Comparison of ENCODE assay signal across 11 mouse cellular contexts in genomic region chr5:135395826-135396225, GRCm38 (mm10). TPM values are rescaled to one million over a fixed set of nuclear protein-coding genes. Genes with fewer than 3 reads are reported as not detected.
DNase-seq lines count a peak whose midpoint lies in the region; ATAC-seq and TF ChIP-seq lines count a peak whose summit lies in the region.
"Had no signal": no experiment of that assay in that cellular context is flagged by ENCODE, and none has a peak within 500 bp of the region (broad histone marks: within the 10 kb centered on the region; RNA-seq: fewer than 3 reads in every experiment).

No protein-coding gene starts in this region.

- H3K27me3 ChIP-seq in heart, postnatal 0 days (ENCODE audit: control insufficient read depth, insufficient read depth, low read length) = no peaks in the 10 kb centered on the region
- no peaks in the 10 kb centered on the region for H3K27me3 ChIP-seq in MEL (ENCODE audit: control insufficient read depth in 1 of 2, insufficient read depth in 2 of 2, low read length in 2 of 2)
- no peaks in the 10 kb centered on the region for H3K27me3 ChIP-seq in liver, postnatal 0 days (ENCODE audit: insufficient read depth, low read length)
- H3K27me3 ChIP-seq: embryonic facial prominence, embryonic 15.5 days; limb, embryonic 15.5 days had no signal

- ATAC-seq in heart, postnatal 0 days (ENCODE audit: insufficient read depth, low read depth) = no peak
- ATAC-seq in erythroblast, adult 5-6 weeks (replicated peaks; ENCODE audit: low FRiP score, poor library complexity, severe bottlenecking) = peak; percentile 64
- ATAC-seq in liver, postnatal 0 days = no peak

- H3K27ac ChIP-seq in heart, postnatal 0 days (ENCODE audit: low read depth) = no peak overlapping the region
- peak overlapping the region; percentile 24; the same call in 1 of the 2 replicates for H3K27ac ChIP-seq in MEL (ENCODE audit: control insufficient read depth, low read depth, low read length)
- H3K27ac ChIP-seq in liver, postnatal 0 days (ENCODE audit: low read depth) = no peak overlapping the region
- H3K27ac ChIP-seq: embryonic facial prominence, embryonic 15.5 days; limb, embryonic 15.5 days had no signal

- peak; percentile 50 for DNase-seq in heart, postnatal 0 days (ENCODE audit: low spot score)
- DNase-seq in heart, adult 11 months = no peak
- DNase-seq in 416B (ENCODE audit: low read depth) = peak; percentile 89
- peak; percentile 89 for DNase-seq in MEL (ENCODE audit: low read depth, low spot score)
- peak; percentile 46 for DNase-seq in liver, postnatal 0 days
- DNase-seq in thymus, postnatal 14 days = peak; percentile 54
- no peak for DNase-seq in gastrocnemius, postnatal 10 days

- H3K9me3 ChIP-seq in heart, postnatal 0 days (replicated peaks; ENCODE audit: control insufficient read depth, low read length) = no peaks in the 10 kb centered on the region
- H3K9me3 ChIP-seq in MEL (replicated peaks; ENCODE audit: insufficient read depth, low read length) = no peaks in the 10 kb centered on the region
- no peaks in the 10 kb centered on the region for H3K9me3 ChIP-seq in liver, postnatal 0 days (ENCODE audit: low read length)
- H3K9me3 ChIP-seq: embryonic facial prominence, embryonic 15.5 days; limb, embryonic 15.5 days had no signal

- no peak for TF ChIP-seq POLR2A in MEL (IDR thresholded peaks at IDR 0.05; ENCODE audit: control insufficient read depth in 1 of 2, insufficient read depth in 1 of 2, low read depth in 1 of 2, low read length in 2 of 2, poor library complexity in 1 of 2)

- H3K9ac ChIP-seq in heart, postnatal 0 days (replicated peaks; ENCODE audit: low read depth, low read length) = no peak overlapping the region
- H3K9ac ChIP-seq in MEL (ENCODE audit: control insufficient read depth, low read depth, low read length, poor library complexity, severe bottlenecking) = peak overlapping the region; percentile 41; the same call in 1 of the 2 replicates
- H3K9ac ChIP-seq in liver, postnatal 0 days (replicated peaks) = no peak overlapping the region
- H3K9ac ChIP-seq: embryonic facial prominence, embryonic 15.5 days; limb, embryonic 15.5 days had no signal

- TF ChIP-seq RAD21 in MEL (IDR thresholded peaks at IDR 0.05; ENCODE audit: low read depth, low read length) = peak; percentile 39

- H3K36me3 ChIP-seq in heart, postnatal 0 days (replicated peaks; ENCODE audit: control insufficient read depth, insufficient read depth, low read length) = peaks cover 15% of the 10 kb centered on the region
- H3K36me3 ChIP-seq in MEL (ENCODE audit: control insufficient read depth in 1 of 2, insufficient read depth in 2 of 2, low read length in 2 of 2) = peaks cover 3 to 13% of the 10 kb centered on the region in 2 experiments
- peaks cover 15% of the 10 kb centered on the region for H3K36me3 ChIP-seq in liver, postnatal 0 days (replicated peaks; ENCODE audit: insufficient read depth, low read length)

- no peak for TF ChIP-seq EP300 in heart, postnatal 0 days (IDR thresholded peaks at IDR 0.05; ENCODE audit: low read depth)
- TF ChIP-seq EP300 in MEL (IDR thresholded peaks at IDR 0.05; ENCODE audit: low read depth in 1 of 2, low read length in 2 of 2) = peak; percentile 61 to 66; a peak in 3 of 4 replicates
- TF ChIP-seq EP300 in liver, postnatal 0 days (IDR thresholded peaks at IDR 0.05; ENCODE audit: low read depth) = no peak

- H3K4me1 ChIP-seq in heart, postnatal 0 days (ENCODE audit: control insufficient read depth, insufficient read depth) = peaks cover 11% of the 10 kb centered on the region
- H3K4me1 ChIP-seq in MEL (ENCODE audit: control insufficient read depth in 1 of 2, insufficient read depth in 2 of 2, low read length in 2 of 2) = peaks cover 6 to 18% of the 10 kb centered on the region in 2 experiments; a peak in 3 of 4 replicates
- H3K4me1 ChIP-seq in liver, postnatal 0 days (ENCODE audit: insufficient read depth) = peaks cover 18% of the 10 kb centered on the region

- peak; percentile 59 for TF ChIP-seq CTCF in heart, postnatal 0 days (IDR thresholded peaks at IDR 0.05; ENCODE audit: low read depth)
- TF ChIP-seq CTCF in MEL (IDR thresholded peaks at IDR 0.05 in 2 of 3, conservative IDR thresholded peaks at IDR 0.05 in 1 of 3; ENCODE audit: control insufficient read depth in 1 of 3, insufficient read depth in 1 of 3, low read depth in 2 of 3, low read length in 3 of 3, poor library complexity in 1 of 3, severe bottlenecking in 1 of 3) = peak; percentile 61 to 86 (median 80)
- peak; percentile 81 for TF ChIP-seq CTCF in liver, postnatal 0 days (IDR thresholded peaks at IDR 0.05; ENCODE audit: low read depth)

- WGBS in heart, postnatal 0 days = 43% methylated on average over 5 of the region's 5 CpGs
- 53% methylated on average over 5 of the region's 5 CpGs for WGBS in liver, postnatal 0 days (ENCODE audit: insufficient replicate concordance)

- peaks cover 30% of the 10 kb centered on the region for H3K79me2 ChIP-seq in MEL (ENCODE audit: control insufficient read depth, insufficient read depth, low read length, poor library complexity)

- H3K4me3 ChIP-seq in heart, postnatal 0 days (ENCODE audit: low read depth, low read length) = no peak overlapping the region
- peak overlapping the region; percentile 1 to 13; a peak in 1 of 4 replicates for H3K4me3 ChIP-seq in MEL (ENCODE audit: control insufficient read depth in 1 of 2, insufficient read depth in 1 of 2, low read depth in 2 of 2, low read length in 2 of 2)
- H3K4me3 ChIP-seq in liver, postnatal 0 days (ENCODE audit: low read depth, low read length) = no peak overlapping the region
- H3K4me3 ChIP-seq: embryonic facial prominence, embryonic 15.5 days; limb, embryonic 15.5 days had no signal

- H3K4me2 ChIP-seq in heart, postnatal 0 days (ENCODE audit: low read depth, low read length) = no peak overlapping the region
- H3K4me2 ChIP-seq in liver, postnatal 0 days (ENCODE audit: low read depth, low read length) = no peak overlapping the region
- H3K4me2 ChIP-seq: embryonic facial prominence, embryonic 15.5 days; limb, embryonic 15.5 days had no signal

TF ChIP-seq in MEL, 35 proteins besides CTCF, POLR2A, EP300 and RAD21 (continues in another document):
- TF ChIP-seq GABPA (IDR thresholded peaks at IDR 0.05; ENCODE audit: low read depth, low read length) = no peak
- no peak for TF ChIP-seq ZC3H11A (IDR thresholded peaks at IDR 0.05; ENCODE audit: low read depth, low read length)
- TF ChIP-seq KAT2A (conservative IDR thresholded peaks at IDR 0.05; ENCODE audit: low read depth, low read length) = no peak
- TF ChIP-seq JUND (IDR thresholded peaks at IDR 0.05; ENCODE audit: low read depth, low read length) = no peak
- no peak for TF ChIP-seq ZMIZ1 (IDR thresholded peaks at IDR 0.05; ENCODE audit: low read depth, low read length)
- TF ChIP-seq ELF1 (IDR thresholded peaks at IDR 0.05; ENCODE audit: low read depth, low read length) = no peak
- 0 out of 2 replicates have a peak, but pooled peaks have one; percentile 51 for TF ChIP-seq MYB (IDR thresholded peaks at IDR 0.05; ENCODE audit: low read depth, low read length)

RNA-seq across cellular contexts. Expression of gene Pom121, which starts 1.5 kb away (rescaled TPM):
- total RNA-seq in heart, postnatal 0 days (2014; rRNA removed; ENCODE audit: low replicate concordance) = 8.4 and 10.3 TPM in 2 replicates
- polyA plus RNA-seq in heart, postnatal 0 days (2015; fragmentation: Nextera tagmentation; extraction: Ambion mirVana) = 3.6 and 4.4 TPM in 2 replicates
- 10.2 and 12.4 TPM in 2 replicates for total RNA-seq in MEL (2012; rRNA removed)
- 10 to 100 TPM; 51.8 to 81.1 TPM for polyA plus RNA-seq in MEL (2012; ENCODE audit: insufficient read depth in 1 of 2, insufficient read length in 2 of 2, low read depth in 1 of 2, low replicate concordance in 2 of 2, missing spikeins in 1 of 2)
- 13.8 and 21.3 TPM in 2 replicates for total RNA-seq in erythroblast, adult 5-6 weeks (2015; ENCODE audit: low replicate concordance)
- total RNA-seq in erythroblast, adult 5-6 weeks (2017; ENCODE audit: low replicate concordance) = 2.8 and 4.3 TPM in 2 replicates
- polyA plus RNA-seq in liver, postnatal 0 days (2015; fragmentation: Nextera tagmentation; extraction: Ambion mirVana) = 3.2 and 3.5 TPM in 2 replicates
- 10 to 100 TPM; 11.5 to 14.9 TPM for total RNA-seq in gastrocnemius, postnatal 10 days (2021)

RNA-seq across cellular contexts. Expression of gene Nsun5, which starts 26.1 kb away (rescaled TPM):
- total RNA-seq in heart, postnatal 0 days (2014; rRNA removed; ENCODE audit: low replicate concordance) = 8.7 and 19.3 TPM in 2 replicates
- 11.4 and 13.1 TPM in 2 replicates for polyA plus RNA-seq in heart, postnatal 0 days (2015; fragmentation: Nextera tagmentation; extraction: Ambion mirVana)
- 70.8 and 90.0 TPM in 2 replicates for total RNA-seq in MEL (2012; rRNA removed)
- 100 to 1,000 TPM in 1 of 2 experiments, 10 to 100 TPM in 1; 97.5 to 178 TPM for polyA plus RNA-seq in MEL (2012; ENCODE audit: insufficient read depth in 1 of 2, insufficient read length in 2 of 2, low read depth in 1 of 2, low replicate concordance in 2 of 2, missing spikeins in 1 of 2)
- 0.77 and 4.6 TPM in 2 replicates for total RNA-seq in erythroblast, adult 5-6 weeks (2015; ENCODE audit: low replicate concordance)
- 1.7 and 3.2 TPM in 2 replicates for total RNA-seq in erythroblast, adult 5-6 weeks (2017; ENCODE audit: low replicate concordance)
- polyA plus RNA-seq in liver, postnatal 0 days (2015; fragmentation: Nextera tagmentation; extraction: Ambion mirVana) = 9.4 and 10.0 TPM in 2 replicates
- total RNA-seq in gastrocnemius, postnatal 10 days (2021) = 10 to 100 TPM in 1 of 2 experiments, 1 to 10 TPM in 1; 9.6 to 12.1 TPM

RNA-seq across cellular contexts. Expression of gene Trim50, which starts 42.7 kb away (rescaled TPM):
- not detected in 2 replicates for total RNA-seq in heart, postnatal 0 days (2014; rRNA removed; ENCODE audit: low replicate concordance)
- not detected in 2 replicates for polyA plus RNA-seq in heart, postnatal 0 days (2015; fragmentation: Nextera tagmentation; extraction: Ambion mirVana)
- total RNA-seq in MEL (2012; rRNA removed) = not detected in 2 replicates
- polyA plus RNA-seq in MEL (2012; ENCODE audit: insufficient read depth in 1 of 2, insufficient read length in 2 of 2, low read depth in 1 of 2, low replicate concordance in 2 of 2, missing spikeins in 1 of 2) = not detected
- total RNA-seq in erythroblast, adult 5-6 weeks (2015; ENCODE audit: low replicate concordance) = not detected in 2 replicates
- total RNA-seq in erythroblast, adult 5-6 weeks (2017; ENCODE audit: low replicate concordance) = not detected in 2 replicates
- polyA plus RNA-seq in liver, postnatal 0 days (2015; fragmentation: Nextera tagmentation; extraction: Ambion mirVana) = not detected in 2 replicates
- not detected for total RNA-seq in gastrocnemius, postnatal 10 days (2021)
- polyA plus RNA-seq: embryonic facial prominence, embryonic 15.5 days; limb, embryonic 15.5 days; stomach, embryonic 14.5 days had no signal

RNA-seq across cellular contexts. Expression of gene Fkbp6, which starts 46.0 kb away (rescaled TPM):
- total RNA-seq in heart, postnatal 0 days (2014; rRNA removed; ENCODE audit: low replicate concordance) = not detected in 2 replicates
- not detected in 2 replicates for polyA plus RNA-seq in heart, postnatal 0 days (2015; fragmentation: Nextera tagmentation; extraction: Ambion mirVana)
- 0.19 TPM in 1 of 2 replicates, not detected in the other for total RNA-seq in MEL (2012; rRNA removed)
- under 1 TPM in 1 of 2 experiments, not detected in 1; 0.10 TPM for polyA plus RNA-seq in MEL (2012; ENCODE audit: insufficient read depth in 1 of 2, insufficient read length in 2 of 2, low read depth in 1 of 2, low replicate concordance in 2 of 2, missing spikeins in 1 of 2)
- total RNA-seq in erythroblast, adult 5-6 weeks (2015; ENCODE audit: low replicate concordance) = not detected in 2 replicates
- total RNA-seq in erythroblast, adult 5-6 weeks (2017; ENCODE audit: low replicate concordance) = not detected in 2 replicates
- polyA plus RNA-seq in liver, postnatal 0 days (2015; fragmentation: Nextera tagmentation; extraction: Ambion mirVana) = not detected in 2 replicates
- not detected for total RNA-seq in gastrocnemius, postnatal 10 days (2021)
- polyA plus RNA-seq: embryonic facial prominence, embryonic 15.5 days; limb, embryonic 15.5 days; stomach, embryonic 14.5 days had no signal

Comparison
In these comparisons a context has a peak if more than half of its experiments do, and no peak if none do; other contexts are left out.
1. DNase-seq: peak in heart, postnatal 0 days (single experiment), 416B (single experiment), MEL (single experiment), liver, postnatal 0 days (single experiment) and thymus, postnatal 14 days (single experiment); none in heart, adult 11 months (single experiment) and gastrocnemius, postnatal 10 days (single experiment).
2. H3K4me3 ChIP-seq: peak in MEL (2 of 2); none in heart, postnatal 0 days (single experiment) and liver, postnatal 0 days (single experiment).
3. Peak in every context shown above with its lines, with median percentiles within 50 percentile points of each other: CTCF ChIP-seq.